ENCODE assay signal across 18 mouse cellular contexts in genomic region chr2:97044016-97044415, GRCm38 (mm10).
"Had no signal": no experiment of that assay in that cellular context is flagged by ENCODE, and none has a peak within 500 bp of the region (broad histone marks: within the 10 kb centered on the region; RNA-seq: fewer than 3 reads in every experiment).

No protein-coding gene starts in this region.

- DNase-seq: gastrocnemius, adult 2 months; gastrocnemius, postnatal 10 days; gastrocnemius, postnatal 25 days; heart, adult 18-20 months; heart, postnatal 10 days; heart, postnatal 4 days; kidney, adult 18-20 months; kidney, adult 8-10 months; kidney, postnatal 10 days; kidney, postnatal 25 days; kidney, postnatal 4 days; liver; liver, embryonic 13.5 days; liver, postnatal 0 days had no signal

- ATAC-seq: hindbrain, embryonic 16.5 days; inflammation-experienced regulatory T-cells, adult 6 months; intestine, embryonic 15.5 days; intestine, postnatal 0 days; liver, postnatal 0 days had no signal
